Mouse (Mus musculus) leukemia stem cell, adult 10-12 weeks (primary cell): ENCODE data around the gene Pdlim4. TPM values are rescaled to one million over a fixed set of nuclear protein-coding genes. Genes with fewer than 3 reads are reported as not detected.

Source experiments
- polyA plus RNA-seq: library from polyadenylated mRNA; stranded (reverse); fragments of >175 nt; gene quantifications from 2 replicates; pipeline ENCODE4 v1.2.3, GENCODE M21; 2012; ENCODE audit warnings: low replicate concordance

Pdlim4 gene
- 3.8 and 4.9 TPM in 2 replicates for polyA plus RNA-seq

DNA sequence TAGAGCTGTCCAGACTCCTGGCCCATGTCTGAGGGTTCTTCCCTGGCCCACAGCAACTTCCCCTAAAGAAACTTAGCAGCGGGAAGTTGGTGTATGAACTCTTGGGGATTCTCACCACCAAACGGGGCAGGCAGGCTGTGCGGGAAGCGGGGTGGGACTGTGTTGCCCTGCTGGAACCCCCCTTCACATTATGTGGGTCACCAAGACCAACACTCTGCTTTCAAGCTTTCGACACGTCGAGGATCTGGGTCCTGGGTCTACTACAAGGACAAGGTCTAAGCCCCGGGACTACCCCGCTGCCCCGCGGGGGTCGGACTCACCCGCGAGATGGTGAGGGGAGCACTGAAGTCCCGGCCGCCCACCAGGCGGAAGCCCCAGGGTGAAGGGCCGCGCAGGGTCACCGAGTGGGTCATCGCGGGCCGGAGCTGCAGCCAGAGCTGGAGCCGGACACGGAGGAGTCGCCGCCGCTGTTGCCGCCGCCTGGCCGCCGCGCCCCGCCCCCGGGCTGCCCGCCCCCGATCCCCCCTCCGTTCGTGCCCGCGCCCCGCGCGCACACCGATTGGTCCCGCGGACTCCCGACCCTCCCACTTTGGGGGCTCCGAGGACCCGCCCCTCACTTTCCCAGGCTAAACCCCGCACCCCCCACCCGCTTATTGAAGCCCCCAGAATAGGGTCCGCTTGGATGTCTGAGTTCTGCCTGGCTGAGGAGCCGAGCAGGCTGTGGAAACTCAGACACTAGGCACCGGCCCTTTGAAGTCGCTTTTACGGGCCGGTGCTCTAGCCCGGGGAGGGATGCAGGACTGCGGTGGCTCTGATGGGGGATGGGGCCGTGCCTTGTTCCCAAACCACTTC is at the start of gene Pdlim4:
TSS of gene Pdlim4 (minus strand) at position 495 of the 852 bp plus-strand sequence.

DNA sequence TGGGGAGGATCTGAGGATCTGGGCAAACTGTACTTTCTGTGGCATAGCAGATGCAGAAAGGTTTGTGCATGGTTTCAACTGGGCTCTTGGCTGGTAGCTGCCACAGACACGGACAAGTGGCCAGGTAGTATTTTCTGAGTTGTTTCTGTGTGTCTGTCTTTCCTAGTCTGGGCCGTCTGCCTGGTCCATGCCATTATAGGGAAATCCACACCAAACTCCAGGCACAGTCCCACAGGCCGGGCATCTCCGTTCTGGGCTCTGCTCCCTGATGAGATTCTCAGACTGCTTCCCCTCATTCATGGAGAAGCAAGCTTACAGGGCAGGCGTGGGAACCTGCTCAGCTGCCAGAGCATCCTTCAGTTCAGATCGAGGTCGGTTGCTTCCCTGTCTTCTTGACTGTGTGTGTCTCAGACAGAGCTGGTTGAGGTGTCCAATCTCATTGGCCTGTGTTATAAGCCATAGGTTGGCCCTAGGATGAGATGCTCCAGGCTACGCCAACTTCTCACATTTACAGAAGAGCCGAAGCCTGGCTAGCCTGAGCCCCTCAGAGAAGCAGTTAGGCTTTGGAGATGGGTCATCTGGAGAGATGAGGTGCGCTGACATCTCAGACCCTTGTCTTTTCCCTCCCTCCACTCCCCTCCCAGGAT is 31.4 kb upstream of the Pdlim4 start, which contains the start of gene P4ha2:
TSS of gene P4ha2 (plus strand) at position 51 of the 647 bp plus-strand sequence.

DNA sequence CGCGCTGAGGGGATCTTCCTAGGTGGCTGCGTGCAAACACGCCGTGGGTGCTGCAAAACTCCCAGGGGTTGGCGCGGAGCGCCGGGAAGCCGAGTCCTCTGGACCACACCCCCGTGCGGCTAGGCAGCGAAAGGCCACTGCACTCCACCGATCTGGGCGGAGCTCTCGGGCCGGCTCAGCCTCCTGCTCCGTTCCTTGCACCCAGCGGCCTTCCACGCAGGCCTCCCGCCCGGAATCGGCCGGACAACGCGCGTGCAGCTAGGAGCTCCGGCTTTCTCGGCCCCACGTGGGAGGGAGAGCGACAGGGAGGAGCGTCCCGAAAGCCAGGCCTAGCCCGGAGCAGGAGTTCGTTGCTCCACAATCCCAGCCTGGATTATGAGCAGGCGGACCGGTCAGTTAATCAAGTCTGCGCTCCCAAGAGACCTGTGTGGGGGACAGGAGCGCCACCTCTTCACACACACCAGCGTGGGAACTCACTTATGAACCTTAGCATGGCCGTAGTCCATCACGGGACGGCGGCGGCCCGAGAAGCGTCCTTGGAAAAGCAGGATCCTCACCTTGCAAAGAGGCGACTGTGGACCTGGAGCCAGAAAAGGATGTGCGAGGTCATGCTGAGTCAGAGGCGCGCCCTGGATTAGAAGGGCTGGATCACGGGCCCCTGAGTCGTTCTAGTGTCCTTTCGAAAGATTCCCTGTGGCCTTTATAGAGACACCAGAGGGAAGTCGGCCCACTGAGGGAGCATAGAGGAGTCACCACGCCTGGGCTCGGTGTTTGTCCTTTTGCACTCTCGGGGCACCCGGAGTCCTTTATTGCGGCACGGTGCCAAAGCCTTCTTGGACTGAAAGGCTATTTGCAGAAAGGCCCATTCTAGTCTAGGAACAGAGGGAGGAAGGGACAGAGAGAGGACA is 40.5 kb downstream of the Pdlim4 start, which contains the start of gene Slc22a4:
TSS of gene Slc22a4 (minus strand) at position 47 of the 908 bp plus-strand sequence.

Other genes with a start within 250 kb of the Pdlim4 start
- gene Gm12216, start 209.8 kb downstream of the Pdlim4 start, polyA plus RNA-seq = 0.54 and 0.59 TPM in 2 replicates
- gene Slc22a5, start 177.4 kb downstream of the Pdlim4 start, polyA plus RNA-seq = 6.1 and 7.1 TPM in 2 replicates
- gene Slc22a21, start 88.7 kb downstream of the Pdlim4 start, polyA plus RNA-seq = 3.1 TPM in 2 replicates
- gene Slc22a4, start 40.9 kb downstream of the Pdlim4 start, polyA plus RNA-seq = 10.3 and 16.7 TPM in 2 replicates
- gene P4ha2, start 31.1 kb upstream of the Pdlim4 start, polyA plus RNA-seq = 0.07 and 0.38 TPM in 2 replicates
- gene Csf2, start 180.7 kb upstream of the Pdlim4 start, polyA plus RNA-seq = not detected in 2 replicates
- gene Il3, start 198.3 kb upstream of the Pdlim4 start, polyA plus RNA-seq = not detected in 2 replicates
- 1.6 and 5.6 TPM in 2 replicates for gene Acsl6, start 234.8 kb upstream of the Pdlim4 start, polyA plus RNA-seq